Mouse (Mus musculus): ENCODE measurements around the gene Hmg20a. TPM values are rescaled to one million over a fixed set of nuclear protein-coding genes. Genes with fewer than 3 reads are reported as not detected.

The Hmg20a gene
- polyA plus RNA-seq, 1 experiment from 2014 or later = 13.2 TPM

DNA sequence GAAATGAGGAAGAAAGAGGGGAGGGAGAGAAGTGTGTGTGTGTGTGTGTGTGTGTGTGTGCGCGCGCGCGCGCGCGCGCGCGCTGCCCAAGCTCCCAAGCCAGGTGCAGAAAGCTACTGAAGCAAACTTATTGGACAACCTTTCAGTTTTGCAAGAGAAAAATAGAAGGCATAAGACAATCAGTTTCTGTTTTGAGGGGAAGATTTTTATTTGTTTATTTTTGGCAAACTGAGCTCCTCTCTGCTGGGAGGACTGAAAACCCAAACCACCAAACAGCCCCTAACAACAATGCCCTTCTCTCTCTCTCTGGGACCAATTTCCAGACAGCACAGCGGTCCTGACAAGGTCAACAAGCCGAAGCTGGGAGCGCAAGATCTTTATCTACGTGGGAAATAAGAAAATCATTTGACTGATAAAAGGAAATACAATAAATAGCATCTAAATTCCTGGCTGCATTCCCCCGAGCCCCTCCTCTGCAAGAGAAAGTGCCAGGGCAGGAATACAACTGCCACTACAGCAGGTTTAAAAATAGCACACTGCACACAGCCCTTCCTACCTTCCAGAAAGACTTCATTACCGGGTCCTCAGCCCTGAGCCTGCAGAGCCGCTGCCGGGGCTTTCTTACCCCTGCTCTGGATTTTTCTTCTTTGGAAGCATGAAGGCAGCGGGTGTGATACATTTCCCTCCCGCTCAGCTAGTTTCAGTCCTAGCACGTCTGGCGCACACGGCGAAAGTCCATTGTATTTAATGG, 88.7 kb downstream of the Hmg20a start:
- WGBS (ENCODE audit: insufficient replicate concordance) = 7% methylated on average over 25 of the region's 25 CpGs
- Histone ChIP-seq H3K36me3 (no peaks in the 10 kb centered on the region), H3K27ac (peak overlapping the region; percentile 74), H3K27me3 (0 out of 2 replicates have a peak, but pooled peaks cover 8% of the 10 kb centered on the region), H3K4me1 (replicated peaks) (peaks cover 29% of the 10 kb centered on the region), H3K9ac (peak overlapping the region; percentile 15; the same call in 1 of the 2 replicates), H3K9me3 (replicated peaks) (no peaks in the 10 kb centered on the region), H3K4me3 (replicated peaks) (peak overlapping the region; percentile 50), H3K4me2 (peak overlapping the region; percentile 78)
- ATAC-seq (ENCODE audit: low read depth) (no peak), DNase-seq (no peak)

DNA sequence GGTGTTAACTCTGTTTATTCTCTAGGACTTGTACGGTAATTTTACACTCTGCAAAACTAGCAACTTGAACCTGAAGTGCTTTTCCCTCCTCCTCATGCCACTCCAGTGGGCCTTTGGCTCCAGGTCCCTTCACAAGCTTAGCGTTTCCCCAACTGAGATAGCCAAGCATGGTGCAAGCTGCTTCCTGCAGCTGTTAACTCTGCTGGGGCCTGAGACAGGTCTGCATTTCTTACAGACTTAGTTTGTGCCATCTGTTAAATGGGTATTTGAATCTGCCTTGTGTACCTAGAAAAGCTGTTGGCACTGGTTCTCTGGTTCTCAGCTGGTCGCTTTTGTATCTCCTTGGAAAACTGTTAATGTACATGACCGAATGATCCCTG, 89.3 kb downstream of the Hmg20a start:
- 0 out of 2 replicates have a peak, but pooled peaks cover 8% of the 10 kb centered on the region for H3K27me3 ChIP-seq
- no peak overlapping the region for H3K9ac ChIP-seq
- no peak for DNase-seq
- peak overlapping the region; percentile 78 for H3K4me2 ChIP-seq
- H3K4me3 ChIP-seq (replicated peaks) = peak overlapping the region; percentile 50; the same call in 1 of the 2 replicates
- peaks cover 29% of the 10 kb centered on the region for H3K4me1 ChIP-seq (replicated peaks)
- no peak for ATAC-seq (ENCODE audit: low read depth)
- WGBS (ENCODE audit: insufficient replicate concordance) = 44% methylated on average over 4 of the region's 4 CpGs
- H3K36me3 ChIP-seq = no peaks in the 10 kb centered on the region
- no peaks in the 10 kb centered on the region for H3K9me3 ChIP-seq (replicated peaks)
- peak overlapping the region; percentile 74 for H3K27ac ChIP-seq

DNA sequence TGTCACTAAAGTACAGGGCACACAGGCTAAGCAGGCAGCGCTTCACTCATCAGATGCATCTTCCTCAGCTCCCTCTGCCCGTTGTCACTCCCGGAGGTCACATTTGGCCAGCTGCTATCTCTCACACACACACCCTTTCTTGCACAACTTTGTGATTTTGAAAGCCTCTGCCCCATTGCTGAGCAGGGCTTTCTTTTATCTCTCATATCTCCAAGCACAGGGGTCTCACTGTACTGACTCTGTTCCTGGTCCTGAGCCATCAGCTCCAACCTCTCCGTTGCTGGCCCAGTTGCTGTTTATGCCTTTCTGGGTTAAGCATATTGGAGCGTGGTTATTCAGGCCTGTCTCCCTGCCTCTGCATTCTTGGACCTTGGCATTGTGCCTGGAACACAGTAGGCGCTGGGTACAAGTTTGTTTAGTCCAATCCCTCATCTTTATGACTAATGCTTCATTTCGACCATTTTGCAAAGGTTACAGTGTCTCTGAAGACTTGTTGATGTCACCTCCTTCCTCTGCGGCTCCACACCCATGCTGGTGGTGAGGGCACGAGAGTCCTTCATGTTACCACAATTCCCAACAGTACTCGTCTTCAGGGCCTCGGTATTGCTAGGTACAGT, 90.5 kb downstream of the Hmg20a start:
- ATAC-seq (ENCODE audit: low read depth) (no peak), DNase-seq (no peak)
- Histone ChIP-seq H3K27me3 (0 out of 2 replicates have a peak, but pooled peaks cover 8% of the 10 kb centered on the region), H3K4me1 (replicated peaks) (peaks cover 29% of the 10 kb centered on the region), H3K36me3 (no peaks in the 10 kb centered on the region), H3K9ac (no peak overlapping the region), H3K4me3 (replicated peaks) (no peak overlapping the region), H3K27ac (peak overlapping the region; percentile 20; the same call in 1 of the 2 replicates), H3K9me3 (replicated peaks) (no peaks in the 10 kb centered on the region), H3K4me2 (no peak overlapping the region)
- 20% methylated on average over 11 of the region's 11 CpGs for WGBS (ENCODE audit: insufficient replicate concordance)

DNA sequence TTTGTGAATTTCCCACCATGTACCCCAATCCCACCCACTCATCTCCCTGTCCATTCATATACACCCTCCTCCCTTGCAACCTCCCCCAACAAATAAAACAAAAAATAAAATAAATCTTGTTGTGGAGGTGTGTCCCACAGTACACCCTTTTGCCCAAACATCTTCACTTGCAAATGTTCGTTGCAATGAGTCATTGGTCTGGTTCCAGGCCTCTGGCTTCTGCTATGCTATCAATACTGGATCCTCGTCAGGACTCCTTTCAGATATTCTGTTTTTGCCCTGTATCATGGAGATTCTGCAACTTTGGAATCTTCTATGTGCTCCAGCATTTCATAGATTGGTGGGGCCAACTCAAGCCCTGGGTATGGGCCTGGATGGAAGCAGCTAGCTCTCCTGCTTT, 91.9 kb downstream of the Hmg20a start:
- DNase-seq (no peak), ATAC-seq (ENCODE audit: low read depth) (no peak)
- Histone ChIP-seq H3K9ac (no peak overlapping the region), H3K4me3 (replicated peaks) (no peak overlapping the region), H3K4me1 (replicated peaks) (peaks cover 29% of the 10 kb centered on the region), H3K27ac (no peak overlapping the region), H3K36me3 (no peaks in the 10 kb centered on the region), H3K27me3 (0 out of 2 replicates have a peak, but pooled peaks cover 8% of the 10 kb centered on the region), H3K4me2 (no peak overlapping the region), H3K9me3 (replicated peaks) (no peaks in the 10 kb centered on the region)
- 56% methylated on average over 2 of the region's 2 CpGs for WGBS (ENCODE audit: insufficient replicate concordance)

DNA sequence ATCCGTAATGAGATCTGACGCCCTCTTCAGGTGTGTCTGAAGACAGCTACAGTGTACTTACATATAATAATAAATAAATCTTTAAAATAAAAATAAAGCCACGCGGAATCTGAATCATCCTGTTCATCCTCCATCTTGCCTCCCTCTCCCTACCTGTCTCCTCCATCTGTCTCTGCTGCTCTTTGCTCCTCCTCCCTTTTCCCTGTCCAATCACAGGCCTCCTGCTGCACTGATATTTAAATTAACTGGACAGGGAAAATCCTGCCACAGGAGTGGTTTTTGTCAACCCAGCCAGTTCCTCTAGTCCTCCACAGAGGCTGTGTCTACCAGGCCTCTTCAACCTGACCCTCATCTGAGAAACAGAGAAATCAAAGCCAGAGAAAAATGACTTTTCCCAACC, 94.1 kb downstream of the Hmg20a start:
- ATAC-seq (ENCODE audit: low read depth) (no peak), DNase-seq (no peak)
- Histone ChIP-seq H3K4me2 (no peak overlapping the region), H3K9ac (no peak overlapping the region), H3K27ac (no peak overlapping the region), H3K4me3 (replicated peaks) (no peak overlapping the region), H3K9me3 (replicated peaks) (no peaks in the 10 kb centered on the region), H3K4me1 (replicated peaks) (peaks cover 10% of the 10 kb centered on the region; the same call in 1 of the 2 replicates), H3K27me3 (0 out of 2 replicates have a peak, but pooled peaks cover 4% of the 10 kb centered on the region), H3K36me3 (no peaks in the 10 kb centered on the region)
- WGBS (ENCODE audit: insufficient replicate concordance) = 70% methylated on average over 4 of the region's 4 CpGs

DNA sequence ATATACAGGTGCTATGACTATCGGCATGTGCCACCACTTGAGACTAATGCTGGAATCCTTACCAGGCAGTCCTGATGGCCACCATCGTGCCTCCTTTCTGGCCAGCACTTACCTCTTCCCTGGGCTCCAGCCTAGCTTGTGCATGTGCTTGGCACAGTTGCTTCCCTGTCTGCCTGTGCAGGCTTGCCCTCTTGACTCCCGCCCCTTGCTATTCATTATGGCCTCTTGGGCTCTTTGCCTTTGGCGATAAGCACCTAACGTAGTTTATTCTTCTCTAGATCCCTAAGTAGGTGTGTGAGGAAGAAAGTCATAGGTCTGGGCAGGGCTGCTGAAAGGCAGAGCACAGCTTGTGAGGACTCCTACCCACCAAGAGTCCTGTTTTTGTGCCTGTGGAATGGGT, 96.7 kb downstream of the Hmg20a start:
- H3K27me3 ChIP-seq = no peaks in the 10 kb centered on the region
- no peaks in the 10 kb centered on the region for H3K9me3 ChIP-seq (replicated peaks)
- 76% methylated on average over 5 of the region's 5 CpGs for WGBS (ENCODE audit: insufficient replicate concordance)
- DNase-seq (no peak), ATAC-seq (ENCODE audit: low read depth) (no peak)
- no peak overlapping the region for H3K9ac ChIP-seq
- no peak overlapping the region for H3K4me3 ChIP-seq (replicated peaks)
- H3K4me2 ChIP-seq = no peak overlapping the region
- no peaks in the 10 kb centered on the region for H3K4me1 ChIP-seq (replicated peaks)
- H3K36me3 ChIP-seq = no peaks in the 10 kb centered on the region
- no peak overlapping the region for H3K27ac ChIP-seq

DNA sequence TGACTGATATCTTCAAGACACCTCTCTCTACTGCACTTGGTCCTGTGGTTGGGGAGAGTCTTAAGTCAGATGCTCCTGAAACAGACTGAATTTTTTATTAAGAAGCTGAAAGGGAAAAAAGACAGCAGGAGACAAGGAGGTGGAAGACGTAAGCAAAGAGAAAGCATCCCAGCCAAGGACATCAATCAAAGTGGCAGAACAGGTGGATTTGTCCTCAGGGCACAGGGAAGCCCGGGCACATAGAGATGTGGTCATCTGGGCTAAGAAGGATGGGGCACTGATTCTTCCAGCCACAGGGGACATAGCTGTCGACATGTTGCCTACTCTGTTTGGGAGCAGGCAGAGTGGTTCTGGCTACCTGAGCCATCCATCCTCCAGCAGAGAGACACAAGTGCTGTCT, 97.8 kb downstream of the Hmg20a start:
- no peaks in the 10 kb centered on the region for H3K27me3 ChIP-seq
- no peak overlapping the region for H3K4me3 ChIP-seq (replicated peaks)
- no peak for ATAC-seq (ENCODE audit: low read depth)
- H3K4me1 ChIP-seq (replicated peaks) = no peaks in the 10 kb centered on the region
- no peak for DNase-seq
- no peak overlapping the region for H3K27ac ChIP-seq
- 56% methylated on average over 3 of the region's 3 CpGs for WGBS (ENCODE audit: insufficient replicate concordance)
- H3K36me3 ChIP-seq = no peaks in the 10 kb centered on the region
- no peaks in the 10 kb centered on the region for H3K9me3 ChIP-seq (replicated peaks)
- no peak overlapping the region for H3K9ac ChIP-seq
- H3K4me2 ChIP-seq = no peak overlapping the region

DNA sequence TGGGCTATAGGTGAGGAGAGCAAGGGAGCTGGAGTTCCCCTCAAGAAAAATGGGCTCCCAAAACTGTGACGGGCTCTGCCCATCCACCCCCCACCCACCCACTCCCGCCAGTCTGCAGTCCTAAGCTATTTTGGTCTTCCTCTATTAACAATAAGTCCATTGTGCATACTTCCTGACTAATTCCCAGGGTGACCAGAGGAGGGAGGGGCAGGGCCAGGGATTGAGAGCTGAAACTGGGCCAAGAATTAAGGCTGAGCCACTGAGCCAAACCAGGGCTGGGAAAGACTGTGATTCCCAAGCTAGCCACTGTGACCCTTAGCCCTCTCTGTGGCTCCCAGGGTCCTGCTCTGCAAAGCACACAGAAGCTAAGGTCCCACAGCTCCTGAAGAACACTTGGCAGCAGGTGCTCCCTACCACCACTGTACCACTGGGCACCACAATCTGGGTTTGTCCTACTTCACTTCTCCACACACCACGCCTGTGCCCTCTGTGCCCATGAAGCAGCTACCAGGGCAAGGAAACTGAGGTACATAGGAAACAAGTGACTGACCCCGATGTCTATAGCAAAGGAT, 98.4 kb downstream of the Hmg20a start:
- DNase-seq (no peak), ATAC-seq (ENCODE audit: low read depth) (no peak)
- H3K9ac ChIP-seq = no peak overlapping the region
- H3K27ac ChIP-seq = no peak overlapping the region
- no peaks in the 10 kb centered on the region for H3K36me3 ChIP-seq
- H3K4me3 ChIP-seq (replicated peaks) = no peak overlapping the region
- WGBS (ENCODE audit: insufficient replicate concordance) = 67% methylated on average over 4 of the region's 4 CpGs
- no peaks in the 10 kb centered on the region for H3K9me3 ChIP-seq (replicated peaks)
- no peak overlapping the region for H3K4me2 ChIP-seq
- H3K27me3 ChIP-seq = no peaks in the 10 kb centered on the region
- no peaks in the 10 kb centered on the region for H3K4me1 ChIP-seq (replicated peaks)

DNA sequence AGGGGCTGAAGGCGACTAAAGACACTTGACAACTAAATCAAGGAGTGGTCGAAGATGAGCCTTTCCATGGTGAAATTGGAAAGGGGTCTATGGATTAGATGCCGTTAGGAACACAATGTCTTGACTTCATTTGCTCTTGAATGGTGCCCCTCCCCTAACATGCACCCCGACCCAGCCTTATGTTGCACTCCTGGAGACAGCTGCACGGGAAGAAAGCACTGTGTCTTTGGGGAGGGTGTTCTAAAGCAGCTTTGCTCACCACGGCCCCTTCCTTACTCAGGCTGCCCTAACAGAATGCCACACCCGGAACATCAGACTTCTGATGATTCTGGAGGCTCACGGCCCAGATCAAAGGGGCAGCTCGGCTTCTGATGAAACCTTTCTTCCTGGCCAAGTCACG, 103.9 kb downstream of the Hmg20a start:
- WGBS (ENCODE audit: insufficient replicate concordance) = 55% methylated on average over 10 of the region's 10 CpGs
- no peak overlapping the region for H3K4me3 ChIP-seq (replicated peaks)
- DNase-seq (no peak), ATAC-seq (ENCODE audit: low read depth) (no peak)
- H3K27me3 ChIP-seq = no peaks in the 10 kb centered on the region
- H3K9me3 ChIP-seq (replicated peaks) = no peaks in the 10 kb centered on the region
- H3K36me3 ChIP-seq = no peaks in the 10 kb centered on the region
- no peak overlapping the region for H3K27ac ChIP-seq
- H3K4me1 ChIP-seq (replicated peaks) = no peaks in the 10 kb centered on the region
- H3K9ac ChIP-seq = no peak overlapping the region
- H3K4me2 ChIP-seq = no peak overlapping the region

DNA sequence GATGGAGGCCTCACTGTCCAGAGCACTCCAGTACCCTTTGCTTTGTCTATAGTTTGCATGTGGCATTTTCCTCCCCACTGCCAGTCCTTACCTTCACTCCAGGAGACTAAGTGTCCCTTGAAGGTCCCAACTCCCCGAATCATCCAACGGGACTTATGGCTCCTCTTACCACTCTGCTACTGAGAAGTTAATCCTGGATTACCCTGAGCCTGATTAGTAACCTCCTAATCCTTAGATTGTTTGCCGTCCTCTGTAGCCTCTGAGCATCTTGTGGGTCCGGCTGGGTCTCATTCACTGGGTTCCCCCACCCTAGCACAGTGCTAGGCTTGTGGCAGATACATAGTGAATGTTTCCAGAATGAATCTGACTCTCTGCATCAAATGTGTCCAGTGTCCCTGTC, 109.5 kb downstream of the Hmg20a start:
- H3K27me3 ChIP-seq = no peaks in the 10 kb centered on the region
- no peak overlapping the region for H3K4me2 ChIP-seq
- H3K36me3 ChIP-seq = no peaks in the 10 kb centered on the region
- H3K27ac ChIP-seq = no peak overlapping the region
- H3K4me1 ChIP-seq (replicated peaks) = no peaks in the 10 kb centered on the region
- no peak overlapping the region for H3K4me3 ChIP-seq (replicated peaks)
- no peak for ATAC-seq (ENCODE audit: low read depth)
- no peak for DNase-seq
- no peak overlapping the region for H3K9ac ChIP-seq
- H3K9me3 ChIP-seq (replicated peaks) = no peaks in the 10 kb centered on the region
- 62% methylated on average over 4 of the region's 4 CpGs for WGBS (ENCODE audit: insufficient replicate concordance)

DNA sequence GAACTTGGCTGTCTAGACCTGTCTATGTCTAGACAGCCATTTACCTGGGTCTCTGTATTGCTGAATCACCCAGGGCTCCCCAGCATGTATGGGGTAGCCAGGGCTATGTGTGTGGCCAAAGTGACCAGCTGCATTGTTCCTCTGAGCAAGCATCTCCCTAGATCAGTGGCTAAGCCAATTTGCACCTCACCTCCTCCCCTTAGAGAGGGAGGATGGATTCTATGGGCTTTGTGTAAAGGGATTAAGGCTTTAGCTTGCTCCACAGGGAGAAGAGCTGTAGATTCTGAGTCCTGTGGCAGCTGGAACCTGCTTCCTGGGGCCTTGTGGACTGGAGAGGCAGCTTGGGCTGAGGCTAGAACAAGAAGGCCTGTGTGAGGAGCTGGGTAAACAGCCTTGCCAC, 113.6 kb downstream of the Hmg20a start:
- H3K4me1 ChIP-seq (replicated peaks) = peaks cover 11% of the 10 kb centered on the region
- H3K36me3 ChIP-seq = no peaks in the 10 kb centered on the region
- no peak overlapping the region for H3K4me2 ChIP-seq
- H3K27ac ChIP-seq = no peak overlapping the region
- H3K4me3 ChIP-seq (replicated peaks) = no peak overlapping the region
- no peaks in the 10 kb centered on the region for H3K27me3 ChIP-seq
- H3K9ac ChIP-seq = no peak overlapping the region
- ATAC-seq (ENCODE audit: low read depth) (no peak), DNase-seq (no peak)
- H3K9me3 ChIP-seq (replicated peaks) = no peaks in the 10 kb centered on the region
